Mouse (Mus musculus) brain, adult 2 months (tissue): Measurements from ENCODE around the gene Gtf3c4.

Experiments used
- DNase-seq: peaks from one replicate; pipeline ENCODE4 v3.0.0; 2011; ENCODE audit warnings: low read depth, low spot score

Gtf3c4 gene

GRCm38 (mm10) chr2:28803406-28803805 lies 36.8 kb downstream of the Gtf3c4 start:
- peak; percentile 37 for DNase-seq

DNA sequence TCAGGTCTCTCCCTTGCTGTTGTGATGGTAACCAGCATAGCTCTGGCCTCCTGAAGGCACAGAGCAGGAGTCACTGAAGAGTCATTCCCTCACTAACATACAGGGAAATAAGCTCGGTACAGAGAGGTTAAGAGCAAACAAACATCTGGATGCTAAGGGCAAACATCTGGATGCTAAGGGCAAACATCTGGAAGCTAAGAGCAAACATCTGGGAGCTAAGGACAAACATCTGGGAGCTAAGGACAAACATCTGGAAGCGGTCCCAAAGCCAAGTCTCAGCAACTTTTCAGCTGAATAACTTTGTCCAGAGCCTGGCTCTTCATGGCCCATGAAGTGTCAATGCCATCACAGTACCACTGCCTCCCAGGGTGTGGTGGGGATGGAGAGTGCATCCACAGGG lies 40.6 kb downstream of the Gtf3c4 start:
- DNase-seq, result no peak

- DNase-seq, result no peak
Observed at GRCm38 (mm10) chr2:28798390-28798789, 41.8 kb downstream of the Gtf3c4 start.

GRCm38 (mm10) chr2:28797490-28798106 lies 42.6 kb downstream of the Gtf3c4 start:
- DNase-seq, result no peak

DNA sequence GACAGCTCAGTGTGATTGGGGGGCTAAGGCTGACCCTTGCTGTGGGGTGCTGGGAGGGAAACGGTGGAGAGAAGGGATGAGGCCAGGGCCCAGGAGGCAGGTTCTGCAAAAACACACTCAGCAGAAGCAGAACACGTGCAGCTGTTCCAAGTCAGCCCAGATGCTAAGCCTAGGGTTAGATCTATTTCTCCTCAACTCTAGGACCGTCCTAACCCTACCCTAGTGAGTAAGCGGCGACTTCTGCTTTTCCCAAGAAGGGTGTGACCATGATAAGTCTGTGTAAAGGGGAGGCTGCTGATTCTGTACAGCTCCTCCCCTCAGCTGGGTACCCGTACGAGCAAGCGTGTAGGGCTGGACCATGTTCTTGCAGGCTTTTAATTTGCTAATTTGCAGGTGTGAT lies 43.9 kb downstream of the Gtf3c4 start:
- no peak for DNase-seq

DNA sequence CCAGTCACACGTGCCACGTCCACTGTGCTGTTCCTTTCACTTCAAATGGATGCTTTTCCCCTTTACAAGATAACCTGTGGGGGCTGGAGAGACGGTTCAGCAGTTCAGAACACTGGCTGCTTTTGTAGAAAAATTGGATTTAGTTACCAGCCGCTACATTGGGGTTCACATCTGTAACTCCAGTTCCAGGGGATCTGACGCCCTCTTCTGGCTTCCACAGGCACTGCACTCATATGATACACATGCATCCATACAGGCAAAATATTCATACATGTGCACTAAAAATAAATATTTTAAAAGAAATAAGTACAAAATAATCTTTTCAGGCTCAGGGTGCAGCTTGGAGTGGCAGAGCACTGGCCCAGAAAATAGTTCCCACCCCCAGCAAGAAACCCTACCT lies 45.5 kb downstream of the Gtf3c4 start:
- DNase-seq, result no peak

DNA sequence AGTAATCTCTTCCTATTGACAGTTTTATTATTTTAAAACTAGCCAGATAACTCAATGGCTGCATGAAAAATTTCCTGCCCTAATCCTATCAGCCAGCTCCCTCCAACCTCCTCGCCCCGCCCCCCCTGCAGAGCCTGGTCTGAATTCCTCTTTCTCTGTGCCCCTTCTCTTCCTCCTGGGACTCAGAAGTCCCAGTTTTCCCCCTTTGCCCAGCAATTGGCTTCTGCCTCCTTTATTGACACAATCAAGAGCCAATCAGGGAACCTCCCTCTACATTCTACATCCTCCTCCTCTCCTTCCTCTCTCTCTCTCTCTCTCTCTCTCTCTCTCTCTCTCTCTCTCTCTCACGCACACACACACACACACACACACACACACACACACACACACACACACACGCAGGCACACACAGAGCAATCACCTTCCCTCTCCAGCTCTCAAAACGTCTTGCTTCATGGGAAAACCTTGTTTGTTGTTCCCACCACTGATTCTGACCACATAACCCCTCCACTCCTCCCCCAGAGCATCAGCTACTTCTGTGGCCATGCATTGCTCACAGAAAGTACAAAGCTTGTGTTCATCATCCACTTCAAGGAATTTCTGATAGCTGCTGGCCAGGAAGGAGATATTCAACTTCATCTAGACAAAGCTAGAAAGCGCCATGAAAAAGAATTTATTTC lies 47.1 kb downstream of the Gtf3c4 start:
- DNase-seq, result peak; percentile 85

DNA sequence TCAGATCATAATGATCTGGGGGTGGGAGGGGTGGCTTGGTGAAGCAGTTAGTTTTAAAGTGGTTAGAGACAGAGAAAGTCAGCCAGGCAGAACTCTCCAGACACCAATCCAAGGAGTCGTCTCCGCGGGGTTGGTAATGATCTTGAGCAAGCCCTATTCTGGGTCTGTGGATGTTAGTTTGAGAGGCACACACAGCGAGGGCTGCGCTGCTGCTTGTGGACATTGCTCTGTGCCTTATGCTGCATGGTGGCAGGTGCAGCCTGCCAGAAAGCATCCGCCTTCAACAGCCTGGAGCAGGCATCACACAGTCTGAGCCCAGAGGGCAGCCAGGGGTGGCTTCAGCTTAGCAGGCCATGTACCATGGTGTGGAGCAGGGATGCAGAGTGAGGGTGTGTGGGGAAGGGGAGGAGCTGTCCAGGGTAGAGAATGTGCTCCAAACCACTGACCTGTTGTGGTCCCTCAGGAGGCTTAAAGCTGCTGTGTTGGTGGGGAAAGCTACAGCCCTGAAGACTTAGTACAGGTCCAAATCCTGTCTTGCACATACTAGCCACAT lies 53.0 kb downstream of the Gtf3c4 start:
- DNase-seq, result no peak

DNA sequence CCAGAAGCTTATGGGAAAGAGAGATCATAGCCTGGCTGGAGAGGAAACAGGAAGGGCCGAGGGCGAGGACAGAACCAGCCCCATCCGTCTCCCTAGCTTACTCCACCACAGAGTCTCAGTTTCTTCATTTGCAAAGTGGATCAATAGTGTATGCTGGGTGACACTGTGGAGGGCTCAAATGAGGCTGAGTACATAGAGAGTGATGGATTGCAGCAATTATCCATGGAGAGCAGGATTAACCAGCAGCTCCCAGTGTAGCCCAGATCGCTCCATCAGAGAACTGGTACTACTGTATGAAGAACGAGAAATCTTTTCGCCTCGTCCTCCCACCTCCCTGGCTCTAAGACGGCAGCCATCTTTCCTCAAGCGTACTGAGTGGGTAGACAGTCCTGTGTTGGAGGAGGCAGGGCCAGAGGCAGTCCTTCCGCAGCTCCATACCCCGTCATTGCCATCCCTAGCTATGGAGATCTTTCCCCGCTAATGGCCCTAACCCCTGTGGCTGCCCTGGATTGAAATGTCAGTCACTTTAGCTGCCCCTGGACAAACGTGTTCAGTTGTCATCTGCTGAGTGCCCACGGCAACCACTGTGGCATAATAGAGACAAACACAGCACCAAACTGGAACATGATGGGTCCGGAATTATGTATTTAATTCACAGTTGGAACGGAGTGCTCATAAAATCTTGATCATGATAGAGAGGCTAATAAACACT lies 53.6 kb downstream of the Gtf3c4 start:
- no peak for DNase-seq

DNA sequence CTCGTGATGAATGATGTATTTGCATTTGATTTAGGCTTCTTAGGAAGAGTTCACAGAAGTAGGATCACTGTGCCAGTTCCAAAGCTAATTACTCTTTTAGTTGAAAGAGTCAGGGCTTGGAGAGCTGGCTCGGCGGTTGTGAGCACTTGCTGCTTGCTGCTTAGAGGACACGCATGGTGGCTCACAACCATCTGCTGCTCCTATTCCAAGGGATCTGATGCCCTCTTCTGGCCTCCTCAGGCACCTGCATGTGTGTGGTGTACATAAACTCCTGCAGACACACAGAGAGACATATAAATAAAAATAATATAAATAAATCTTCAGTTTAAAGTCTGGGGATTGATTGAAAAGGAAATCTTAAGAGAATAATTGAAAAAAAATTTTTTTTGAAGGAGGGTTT lies 58.9 kb downstream of the Gtf3c4 start:
- no peak for DNase-seq

DNA sequence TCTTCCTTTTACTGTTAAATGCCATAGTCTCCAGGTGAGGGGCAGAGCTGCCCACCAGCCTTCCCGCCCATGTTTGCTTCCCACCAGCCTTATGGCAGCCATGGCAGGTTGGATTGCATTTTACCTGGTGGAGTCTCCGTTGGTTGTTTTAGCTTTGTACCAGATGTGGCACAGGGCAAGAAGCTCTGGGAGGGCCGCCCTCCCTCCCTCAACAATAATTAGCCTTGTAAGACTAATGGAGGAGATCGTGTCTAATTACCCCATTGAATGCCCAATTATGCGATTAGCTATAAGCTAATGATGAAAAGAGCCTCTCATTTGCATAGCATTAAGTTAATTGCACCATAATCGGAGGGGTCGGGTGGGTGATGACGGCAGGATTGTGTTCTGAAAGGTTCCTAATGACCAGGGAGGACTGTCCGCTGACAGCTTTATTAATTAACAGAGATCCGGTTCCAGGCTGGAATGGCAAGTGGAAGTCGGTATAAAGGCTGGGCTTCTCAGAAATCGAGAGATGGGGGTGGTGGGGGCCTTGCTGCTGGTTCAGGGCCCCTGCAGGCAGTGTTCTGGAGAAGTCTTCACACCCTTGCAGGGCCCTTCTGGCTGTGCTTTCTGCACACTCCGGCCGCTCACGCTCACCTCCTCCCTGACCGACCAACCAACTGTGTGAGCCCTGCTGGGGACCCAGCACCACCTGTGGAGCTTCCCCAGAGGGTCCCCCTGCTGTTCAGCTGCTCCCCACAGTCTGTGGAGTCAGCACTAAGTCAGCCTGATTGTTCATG lies 60.0 kb downstream of the Gtf3c4 start:
- no peak for DNase-seq

DNA sequence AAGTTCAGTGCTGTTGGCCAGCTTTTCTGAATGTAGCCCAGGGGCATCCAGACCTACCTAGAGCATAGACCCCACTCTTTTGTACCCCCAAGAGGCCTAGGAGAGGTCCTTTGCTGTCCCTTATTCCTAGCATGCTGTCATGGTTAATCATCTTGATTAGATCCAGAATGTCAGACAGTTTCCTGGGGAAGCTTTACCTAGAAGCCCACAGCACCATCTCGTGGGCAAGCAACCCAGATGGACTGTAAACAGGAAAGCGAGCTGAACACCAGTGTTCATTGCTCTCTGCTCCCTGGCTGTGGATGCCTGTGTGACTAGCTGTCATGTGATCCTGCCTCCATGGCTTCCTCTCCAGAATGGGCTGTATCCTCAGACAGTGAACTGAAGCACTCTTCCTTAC lies 63.4 kb downstream of the Gtf3c4 start:
- no peak for DNase-seq

- DNase-seq, result no peak
Observed at GRCm38 (mm10) chr2:28774073-28774472, 66.1 kb downstream of the Gtf3c4 start.
